Mouse (Mus musculus) forebrain, embryonic 16.5 days (tissue): ENCODE measurements around the gene Akr1cl. TPM values are rescaled to one million over a fixed set of nuclear protein-coding genes. Genes with fewer than 3 reads are reported as not detected.

Experiments used
- ATAC-seq: fragments of 200-750 bp; cut with Nextera tagmentation; 2 replicates; pipeline ENCODE4 v1.8.0; 2017; ENCODE audit warnings: mild to moderate bottlenecking, moderate library complexity
- H3K27ac ChIP-seq: fragments of 300-500 bp; sonication (generic); 2 replicates; pipeline ENCODE4 v1.5.1; 2014; ENCODE audit warnings: low read length, control low read depth
- H3K27me3 ChIP-seq: fragments of 300-500 bp; sonication (generic); replicated peaks from 2 replicates; pipeline ENCODE4 v1.6.1; 2014; ENCODE audit warnings: low read length; ENCODE audit not compliant: control insufficient read depth, insufficient read depth
- H3K36me3 ChIP-seq: fragments of 300-500 bp; sonication (generic); 2 replicates; pipeline ENCODE4 v1.6.1; 2014; ENCODE audit not compliant: control insufficient read depth, insufficient read depth
- H3K4me1 ChIP-seq: fragments of 300-500 bp; sonication (generic); replicated peaks from 2 replicates; pipeline ENCODE4 v1.6.1; 2014; ENCODE audit warnings: low read length; ENCODE audit not compliant: control insufficient read depth, insufficient read depth
- H3K4me2 ChIP-seq: fragments of 300-500 bp; sonication (generic); 2 replicates; pipeline ENCODE4 v1.6.1; 2014; ENCODE audit warnings: mild to moderate bottlenecking, low read length, control low read depth
- H3K4me3 ChIP-seq: fragments of 300-500 bp; sonication (generic); replicated peaks from 2 replicates; pipeline ENCODE4 v1.5.1; 2014; ENCODE audit warnings: mild to moderate bottlenecking, low read length, control low read depth
- H3K9ac ChIP-seq: fragments of 300-500 bp; sonication (generic); replicated peaks from 2 replicates; pipeline ENCODE4 v1.6.1; 2014; ENCODE audit warnings: low read depth, low read length, control low read depth
- H3K9me3 ChIP-seq: fragments of 300-500 bp; sonication (generic); 2 replicates; pipeline ENCODE4 v1.6.1; 2016; ENCODE audit warnings: low read length; ENCODE audit not compliant: control insufficient read depth
- WGBS: fragments of 180-500 bp; shearing (Covaris S2); extraction: QIAGEN DNeasy Blood & Tissue Kit; methylation state at CpG from one replicate; pipeline ENCODE4 v1.1.7; 2014; 5-methylcytosine and 5-hydroxymethylcytosine counted together
- polyA plus RNA-seq: library from polyadenylated mRNA; unstranded; fragments of >200 nt; fragmentation: Nextera tagmentation; extraction: Ambion mirVana; gene quantifications from 2 replicates; pipeline ENCODE4 v1.2.1, GENCODE M21; 2015

The Akr1cl gene
- polyA plus RNA-seq, 1 experiment from 2014 or later = not detected

- Histone ChIP-seq H3K4me1 (no peaks in the 10 kb centered on the region), H3K36me3 (no peaks in the 10 kb centered on the region), H3K4me3 (no peak overlapping the region), H3K27ac (no peak overlapping the region), H3K4me2 (no peak overlapping the region), H3K9me3 (no peaks in the 10 kb centered on the region), H3K27me3 (no peaks in the 10 kb centered on the region), H3K9ac (no peak overlapping the region)
- ATAC-seq = peak; percentile 92
- 12% methylated on average over 9 of the region's 9 CpGs for WGBS
Measured at GRCm38 (mm10) chr1:65010153-65010552, 22.4 kb downstream of the Akr1cl start.

- no peak overlapping the region for H3K9ac ChIP-seq
- no peaks in the 10 kb centered on the region for H3K27me3 ChIP-seq
- no peak overlapping the region for H3K4me3 ChIP-seq
- no peaks in the 10 kb centered on the region for H3K4me1 ChIP-seq
- ATAC-seq = no peak
- 94% methylated on average over 6 of the region's 6 CpGs for WGBS
- no peaks in the 10 kb centered on the region for H3K9me3 ChIP-seq
- no peak overlapping the region for H3K27ac ChIP-seq
- H3K36me3 ChIP-seq = no peaks in the 10 kb centered on the region
- H3K4me2 ChIP-seq = no peak overlapping the region
Measured at GRCm38 (mm10) chr1:65005575-65005974, 27.0 kb downstream of the Akr1cl start.

- Histone ChIP-seq H3K9me3 (no peaks in the 10 kb centered on the region), H3K4me1 (no peaks in the 10 kb centered on the region), H3K27ac (no peak overlapping the region), H3K36me3 (no peaks in the 10 kb centered on the region), H3K9ac (no peak overlapping the region), H3K27me3 (no peaks in the 10 kb centered on the region), H3K4me2 (no peak overlapping the region), H3K4me3 (no peak overlapping the region)
- WGBS = 85% methylated on average over 4 of the region's 4 CpGs
- no peak for ATAC-seq
Measured at GRCm38 (mm10) chr1:65004526-65004925, 28.0 kb downstream of the Akr1cl start.

- Histone ChIP-seq H3K27me3 (no peaks in the 10 kb centered on the region), H3K4me3 (no peak overlapping the region), H3K4me1 (no peaks in the 10 kb centered on the region), H3K36me3 (no peaks in the 10 kb centered on the region), H3K9ac (no peak overlapping the region), H3K9me3 (no peaks in the 10 kb centered on the region), H3K27ac (no peak overlapping the region), H3K4me2 (no peak overlapping the region)
- ATAC-seq = no peak
- 65% methylated on average over 4 of the region's 4 CpGs for WGBS
Measured at GRCm38 (mm10) chr1:64993206-64993605, 39.4 kb downstream of the Akr1cl start.

- Histone ChIP-seq H3K4me1 (no peaks in the 10 kb centered on the region; the same call in 1 of the 2 replicates), H3K27me3 (no peaks in the 10 kb centered on the region), H3K36me3 (no peaks in the 10 kb centered on the region), H3K4me3 (no peak overlapping the region), H3K9ac (no peak overlapping the region), H3K27ac (no peak overlapping the region), H3K4me2 (no peak overlapping the region), H3K9me3 (no peaks in the 10 kb centered on the region)
- no peak for ATAC-seq
Measured at GRCm38 (mm10) chr1:64988176-64988575, 44.4 kb downstream of the Akr1cl start.

- Histone ChIP-seq H3K9ac (no peak overlapping the region), H3K27me3 (0 out of 2 replicates have a peak, but pooled peaks cover 2% of the 10 kb centered on the region), H3K4me2 (no peak overlapping the region), H3K36me3 (no peaks in the 10 kb centered on the region), H3K4me3 (no peak overlapping the region), H3K9me3 (no peaks in the 10 kb centered on the region), H3K27ac (no peak overlapping the region), H3K4me1 (no peaks in the 10 kb centered on the region; the same call in 1 of the 2 replicates)
- ATAC-seq = peak; percentile 54; the same call in 1 of the 2 replicates
- WGBS = 36% methylated on average over 7 of the region's 7 CpGs
Measured at GRCm38 (mm10) chr1:64986120-64986519, 46.4 kb downstream of the Akr1cl start.

GRCm38 (mm10) chr1:64983247-64983646, 49.3 kb downstream of the Akr1cl start:
- WGBS = 85% methylated on average over 3 of the region's 3 CpGs
- H3K4me3 ChIP-seq = no peak overlapping the region
- no peak overlapping the region for H3K27ac ChIP-seq
- no peak overlapping the region for H3K9ac ChIP-seq
- H3K36me3 ChIP-seq = no peaks in the 10 kb centered on the region
- H3K27me3 ChIP-seq = peaks cover 5% of the 10 kb centered on the region
- no peaks in the 10 kb centered on the region for H3K9me3 ChIP-seq
- ATAC-seq = no peak
- no peak overlapping the region for H3K4me2 ChIP-seq
- H3K4me1 ChIP-seq = no peaks in the 10 kb centered on the region; the same call in 1 of the 2 replicates

GRCm38 (mm10) chr1:64978321-64978799, 54.2 kb downstream of the Akr1cl start:
- ATAC-seq = no peak
- Histone ChIP-seq H3K4me3 (no peak overlapping the region), H3K27me3 (peaks cover 17% of the 10 kb centered on the region), H3K9ac (no peak overlapping the region), H3K27ac (no peak overlapping the region), H3K9me3 (no peaks in the 10 kb centered on the region), H3K36me3 (no peaks in the 10 kb centered on the region), H3K4me1 (peaks cover 8% of the 10 kb centered on the region), H3K4me2 (no peak overlapping the region)
- WGBS = 75% methylated on average over 7 of the region's 7 CpGs

GRCm38 (mm10) chr1:64975346-64975745, 57.2 kb downstream of the Akr1cl start:
- Histone ChIP-seq H3K9me3 (no peaks in the 10 kb centered on the region), H3K4me1 (peaks cover 8% of the 10 kb centered on the region), H3K27me3 (peaks cover 24% of the 10 kb centered on the region), H3K4me2 (peak overlapping the region; percentile 11; the same call in 1 of the 2 replicates), H3K9ac (no peak overlapping the region), H3K36me3 (no peaks in the 10 kb centered on the region), H3K27ac (no peak overlapping the region), H3K4me3 (no peak overlapping the region)
- ATAC-seq = peak; percentile 86
- 5% methylated on average over 7 of the region's 7 CpGs for WGBS

- Histone ChIP-seq H3K4me3 (no peak overlapping the region), H3K4me2 (no peak overlapping the region), H3K27me3 (peaks cover 15% of the 10 kb centered on the region), H3K9ac (no peak overlapping the region), H3K36me3 (no peaks in the 10 kb centered on the region), H3K4me1 (peaks cover 7% of the 10 kb centered on the region), H3K9me3 (no peaks in the 10 kb centered on the region), H3K27ac (no peak overlapping the region)
- no peak for ATAC-seq
- 78% methylated on average over 5 of the region's 5 CpGs for WGBS
Measured at GRCm38 (mm10) chr1:64970685-64971084, 61.9 kb downstream of the Akr1cl start.
